Mouse (Mus musculus): Measurements from ENCODE around the gene Fam184a. TPM values are rescaled to one million over a fixed set of nuclear protein-coding genes. Genes with fewer than 3 reads are reported as not detected.

Fam184a gene
- total RNA-seq, 4 experiments from 2014 or later = 2.4 to 3.5 (median 3.2) TPM

GRCm38 (mm10) chr10:53597121-53597881 lies 153.6 kb downstream of the Fam184a start:
- no peak for DNase-seq

GRCm38 (mm10) chr10:53596677-53597120 lies 154.2 kb downstream of the Fam184a start, which contains the start of gene Asf1a:
Gene Asf1a (plus strand): TSS chr10:53596757.
- peak; percentile 97 for DNase-seq

- DNase-seq = peak; percentile 72
Observed at GRCm38 (mm10) chr10:53595744-53596676, 154.9 kb downstream of the Fam184a start.

GRCm38 (mm10) chr10:53585777-53586176 lies 165.1 kb downstream of the Fam184a start:
- no peak for DNase-seq

Other genes starting within 250 kb of the Fam184a start
- 10 to 100 TPM; 27.7 to 33.4 (median 31.0) TPM for gene Asf1a, start 154.4 kb downstream of the Fam184a start, total RNA-seq (2022)
- gene Mcm9, start 120.7 kb downstream of the Fam184a start, total RNA-seq (2022) = 10 to 100 TPM; 10.3 to 16.2 (median 13.9) TPM

All from adrenal gland, adult 8-10 months (tissue).